Mouse (Mus musculus): ENCODE data around the gene Ppp2r1b.

Ppp2r1b gene

GRCm38 (mm10) chr9:50836097-50836496 lies 9.0 kb upstream of the Ppp2r1b start:
- in situ Hi-C loops (cut with MboI, MseI), result no loop called here

GRCm38 (mm10) chr9:50841079-50841789 lies 3.9 kb upstream of the Ppp2r1b start:
- in situ Hi-C loops (cut with MboI, MseI), result no loop called here

- in situ Hi-C loops (cut with MboI, MseI), result no loop called here
Measured at GRCm38 (mm10) chr9:50845547-50845946, 446 bp downstream of the Ppp2r1b start.

- in situ Hi-C loops (cut with MboI, MseI), result no loop called here
Measured at GRCm38 (mm10) chr9:50847133-50847532, 2.0 kb downstream of the Ppp2r1b start.

GRCm38 (mm10) chr9:50847606-50848368 lies 2.7 kb downstream of the Ppp2r1b start:
- in situ Hi-C loops (cut with MboI, MseI), result no loop called here

GRCm38 (mm10) chr9:50848821-50849220 lies 3.7 kb downstream of the Ppp2r1b start:
- in situ Hi-C loops (cut with MboI, MseI), result no loop called here

- in situ Hi-C loops (cut with MboI, MseI), result no loop called here
Measured at GRCm38 (mm10) chr9:50849249-50849648, 4.1 kb downstream of the Ppp2r1b start.

- in situ Hi-C loops (cut with MboI, MseI), result loop anchor here (5.0 kb wide), 3 partner anchors 37 to 308 kb away; no protein-coding TSS in a partner anchor
Measured at GRCm38 (mm10) chr9:50849755-50850154, 4.7 kb downstream of the Ppp2r1b start.

GRCm38 (mm10) chr9:50850271-50850670 lies 5.2 kb downstream of the Ppp2r1b start:
- in situ Hi-C loops (cut with MboI, MseI), result loop anchor here (5.0 kb wide), 3 partner anchors 38 to 307 kb away; no protein-coding TSS in a partner anchor

- in situ Hi-C loops (cut with MboI, MseI), result loop anchor here (5.0 kb wide), 3 partner anchors 38 to 307 kb away; no protein-coding TSS in a partner anchor
Measured at GRCm38 (mm10) chr9:50850713-50851112, 5.6 kb downstream of the Ppp2r1b start.

GRCm38 (mm10) chr9:50852634-50853349 lies 7.7 kb downstream of the Ppp2r1b start:
- in situ Hi-C loops (cut with MboI, MseI), result loop anchor here (5.0 kb wide), 3 partner anchors 40 to 305 kb away; no protein-coding TSS in a partner anchor

- in situ Hi-C loops (cut with MboI, MseI), result loop anchor here (5.0 kb wide), 3 partner anchors 42 to 303 kb away; no protein-coding TSS in a partner anchor
Measured at GRCm38 (mm10) chr9:50854376-50854775, 9.3 kb downstream of the Ppp2r1b start.

GRCm38 (mm10) chr9:50855133-50855766 lies 10.1 kb downstream of the Ppp2r1b start:
- in situ Hi-C loops (cut with MboI, MseI), result no loop called here

GRCm38 (mm10) chr9:50855780-50856179 lies 10.7 kb downstream of the Ppp2r1b start:
- in situ Hi-C loops (cut with MboI, MseI), result no loop called here

GRCm38 (mm10) chr9:50856341-50857081 lies 11.4 kb downstream of the Ppp2r1b start:
- in situ Hi-C loops (cut with MboI, MseI), result no loop called here

GRCm38 (mm10) chr9:50857082-50857641 lies 12.1 kb downstream of the Ppp2r1b start:
- in situ Hi-C loops (cut with MboI, MseI), result no loop called here

- in situ Hi-C loops (cut with MboI, MseI), result no loop called here
Measured at GRCm38 (mm10) chr9:50858681-50859080, 13.6 kb downstream of the Ppp2r1b start.

- in situ Hi-C loops (cut with MboI, MseI), result no loop called here
Measured at GRCm38 (mm10) chr9:50861119-50861839, 16.2 kb downstream of the Ppp2r1b start.

- in situ Hi-C loops (cut with MboI, MseI), result no loop called here
Measured at GRCm38 (mm10) chr9:50863824-50864223, 18.7 kb downstream of the Ppp2r1b start.

- in situ Hi-C loops (cut with MboI, MseI), result no loop called here
Measured at GRCm38 (mm10) chr9:50864877-50865276, 19.8 kb downstream of the Ppp2r1b start.
